Mouse (Mus musculus) frontal cortex, postnatal 25 days (tissue): Measurements from ENCODE around the gene Stk11ip.
A peak's percentile ranks its signal among the peaks of the same experiment; 100 is the strongest.

Source experiments
- DNase-seq, 2 experiments: peaks; one replicate each; pipeline ENCODE4 v3.0.0; 2022; ENCODE audit warnings: low spot score in 2 of 2

Stk11ip gene

GRCm38 (mm10) chr1:75504256-75505045 is 16.9 kb upstream of the Stk11ip start:
- DNase-seq: no peak

DNA sequence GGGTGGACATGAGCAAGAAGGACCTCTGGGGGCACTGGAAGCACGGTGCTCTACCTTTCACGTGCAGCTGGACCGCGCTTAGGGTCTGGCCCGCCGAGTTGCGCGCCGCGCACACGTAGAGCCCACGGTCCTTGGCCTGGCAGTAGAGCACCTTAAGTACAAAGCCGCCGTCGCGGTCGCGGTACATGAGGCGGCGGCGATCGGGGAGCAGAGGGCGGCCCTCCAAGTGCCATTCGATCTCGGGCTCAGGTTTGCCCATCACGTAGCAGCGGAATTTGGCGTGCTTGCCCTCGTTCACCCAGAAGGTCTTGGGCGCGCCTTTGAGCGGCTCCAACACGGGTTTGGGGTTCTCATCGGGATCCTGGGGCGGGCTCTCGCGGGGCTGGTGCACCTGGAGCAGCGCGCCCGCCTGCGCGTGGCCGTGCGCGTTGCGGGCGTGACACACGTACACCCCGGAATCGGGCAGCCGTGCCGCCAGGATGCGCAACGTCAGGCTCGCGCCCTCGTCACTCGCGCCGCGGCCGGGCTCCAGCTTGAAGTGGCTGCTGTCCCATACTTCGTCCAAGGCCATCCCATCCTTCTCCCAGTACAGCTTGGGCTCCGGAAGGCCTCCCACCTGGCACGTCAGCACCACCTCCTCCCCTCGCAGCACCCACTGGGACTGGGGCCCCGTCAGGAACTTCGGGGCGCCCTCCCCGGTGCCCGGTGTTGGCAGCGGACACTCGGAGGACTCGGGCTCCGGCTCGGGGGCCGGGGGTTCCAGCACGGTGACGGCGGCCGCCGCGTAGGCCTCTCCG is 16.0 kb upstream of the Stk11ip start:
- peak; percentile 66 to 69 for DNase-seq

DNA sequence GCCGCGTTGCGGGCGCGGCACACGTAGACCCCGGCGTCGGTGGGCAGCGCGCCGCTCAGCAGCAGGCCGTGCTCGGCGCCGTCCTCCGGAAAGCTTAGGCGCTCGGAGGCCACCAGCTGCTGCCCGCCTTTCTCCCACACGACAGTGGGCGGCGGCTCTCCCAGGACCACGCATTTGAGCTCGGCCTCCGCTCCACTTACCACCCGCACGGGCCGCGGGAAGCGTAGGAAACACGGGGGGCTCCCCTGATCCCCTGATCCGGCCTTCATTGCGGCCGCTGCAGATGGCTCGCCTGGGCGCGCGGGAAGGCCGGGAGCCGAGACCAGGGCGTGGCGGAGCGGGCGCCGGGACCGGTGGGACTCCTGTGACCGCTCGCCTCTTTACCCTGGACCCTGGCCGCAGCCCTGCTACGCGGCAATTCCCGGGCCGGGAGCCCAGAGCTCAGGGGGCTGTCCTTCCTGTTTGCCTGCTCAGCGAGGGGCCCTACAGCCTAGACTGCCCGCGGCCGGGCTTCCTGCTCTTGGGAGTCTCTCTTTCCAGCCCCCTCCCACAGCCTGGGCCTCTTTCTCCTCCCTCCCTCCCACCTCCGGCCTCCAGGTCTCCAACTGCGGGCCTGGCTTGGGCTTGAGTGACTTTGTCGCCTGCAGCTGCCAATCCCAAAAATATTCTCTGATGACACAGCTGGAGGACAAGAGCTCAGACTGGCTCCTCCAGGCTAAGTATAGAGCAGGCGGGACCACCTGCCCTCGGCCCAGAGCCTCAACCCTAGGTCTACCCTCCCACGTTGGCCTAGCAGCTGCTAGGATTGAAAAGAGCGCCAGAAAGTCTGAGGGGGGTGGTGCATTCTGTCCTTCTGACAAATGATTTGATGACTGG is 15.1 kb upstream of the Stk11ip start, which contains the start of gene Obsl1:
TSS of gene Obsl1 (minus strand) at position 497 of the 876 bp plus-strand sequence.
- no peak for DNase-seq

GRCm38 (mm10) chr1:75507006-75507405 is 14.3 kb upstream of the Stk11ip start, which contains the start of gene Inha:
Gene Inha (plus strand): TSS chr1:75507077.
- DNase-seq: no peak

DNA sequence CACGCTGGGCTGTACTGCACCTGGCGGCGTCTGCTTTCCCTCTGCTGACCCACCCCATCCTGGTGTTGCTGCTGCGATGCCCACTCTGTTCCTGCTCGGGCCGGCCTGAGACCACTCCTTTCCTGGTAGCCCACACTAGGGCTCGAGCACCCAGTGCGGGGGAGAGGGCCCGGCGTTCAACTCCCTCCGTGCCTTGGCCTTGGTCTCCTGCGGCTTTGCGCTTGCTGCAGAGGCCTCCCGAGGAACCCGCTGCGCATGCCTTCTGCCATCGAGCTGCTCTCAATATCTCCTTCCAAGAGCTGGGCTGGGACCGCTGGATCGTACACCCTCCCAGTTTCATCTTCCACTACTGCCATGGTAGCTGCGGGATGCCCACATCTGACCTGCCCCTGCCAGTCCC is 11.7 kb upstream of the Stk11ip start:
- no peak for DNase-seq

DNA sequence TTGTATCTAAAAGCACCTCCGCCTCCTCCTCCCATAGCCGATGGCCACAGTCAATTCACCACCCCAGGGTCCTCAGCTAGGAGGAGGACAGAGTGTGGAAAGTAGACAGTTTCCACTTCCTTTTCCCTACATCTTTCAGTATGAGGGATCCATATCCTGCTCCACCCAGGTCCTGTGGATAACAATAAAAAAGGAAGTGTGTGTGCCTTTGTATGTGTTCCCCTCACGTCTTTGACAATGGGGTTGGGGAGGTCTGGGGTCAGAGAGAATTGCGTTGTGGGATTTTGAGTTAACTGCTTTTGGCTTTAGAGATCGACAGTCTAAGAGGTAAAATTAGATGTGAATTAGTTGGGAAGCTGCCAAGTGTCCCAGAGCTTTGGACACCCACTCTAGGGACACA is 11.2 kb upstream of the Stk11ip start:
- no peak for DNase-seq

DNA sequence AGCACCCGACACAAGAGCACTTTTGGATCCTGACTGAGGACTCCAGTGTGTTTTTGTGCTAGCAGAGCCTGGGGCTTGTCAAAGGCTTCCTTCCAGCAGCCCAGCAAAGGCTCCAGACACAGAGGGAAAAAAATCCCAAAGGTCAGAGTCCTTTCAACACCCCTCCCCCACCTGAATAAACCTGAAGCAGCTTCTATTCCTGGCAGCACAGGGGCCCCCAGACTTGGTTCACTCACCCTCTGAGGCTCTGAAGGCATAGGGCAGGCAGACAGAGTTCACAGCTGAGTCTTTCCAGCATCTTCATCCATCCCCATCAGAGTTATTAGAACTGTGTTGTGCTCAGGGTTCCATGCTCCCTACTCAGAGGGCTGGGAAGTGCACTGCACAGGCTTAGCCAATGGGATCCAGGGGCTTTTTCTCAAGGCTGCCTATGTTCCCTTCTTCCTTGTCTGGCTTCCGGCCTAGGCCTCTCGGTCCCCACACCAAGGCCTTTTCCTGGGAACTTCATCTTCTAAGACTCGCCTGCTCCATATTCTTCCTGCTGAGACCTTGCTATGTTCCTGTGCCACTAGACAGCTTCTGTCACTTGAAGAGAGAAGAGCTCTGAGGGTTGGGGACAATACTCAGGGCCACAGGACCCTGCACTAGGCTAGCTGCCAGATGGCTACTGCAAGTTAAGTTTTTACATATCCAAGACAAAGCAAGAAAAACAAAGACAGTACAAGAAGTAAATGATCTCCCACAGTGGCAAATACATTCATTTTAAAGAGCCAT is 9.7 kb upstream of the Stk11ip start:
- no peak for DNase-seq

GRCm38 (mm10) chr1:75512550-75512949 is 8.8 kb upstream of the Stk11ip start:
- no peak for DNase-seq

GRCm38 (mm10) chr1:75516703-75517380 is 4.5 kb upstream of the Stk11ip start:
- no peak for DNase-seq

DNA sequence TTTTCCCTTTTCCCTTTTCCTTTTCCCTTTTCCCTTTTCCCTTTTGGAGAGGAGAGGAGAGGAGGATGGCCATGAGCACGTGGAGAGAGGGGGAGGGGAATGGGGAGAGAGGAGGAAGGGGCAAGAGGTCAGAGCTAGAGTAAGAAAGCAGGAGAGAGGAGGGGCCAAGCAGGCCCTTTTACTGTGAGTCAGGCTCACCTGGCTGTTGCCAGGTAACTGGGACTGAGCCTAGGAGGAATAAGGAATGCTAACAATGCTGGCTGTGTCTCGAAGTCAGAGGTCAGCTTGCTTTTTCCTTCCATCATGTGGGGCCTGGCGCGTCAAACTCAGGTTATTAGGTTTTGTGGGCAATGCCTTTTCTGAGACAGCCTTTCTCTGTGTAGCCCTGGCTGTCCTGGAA is 3.3 kb upstream of the Stk11ip start:
- no peak for DNase-seq

- DNase-seq: no peak
Observed at GRCm38 (mm10) chr1:75518427-75518826, 2.9 kb upstream of the Stk11ip start.

GRCm38 (mm10) chr1:75519576-75519975 is 1.8 kb upstream of the Stk11ip start:
- no peak for DNase-seq

DNA sequence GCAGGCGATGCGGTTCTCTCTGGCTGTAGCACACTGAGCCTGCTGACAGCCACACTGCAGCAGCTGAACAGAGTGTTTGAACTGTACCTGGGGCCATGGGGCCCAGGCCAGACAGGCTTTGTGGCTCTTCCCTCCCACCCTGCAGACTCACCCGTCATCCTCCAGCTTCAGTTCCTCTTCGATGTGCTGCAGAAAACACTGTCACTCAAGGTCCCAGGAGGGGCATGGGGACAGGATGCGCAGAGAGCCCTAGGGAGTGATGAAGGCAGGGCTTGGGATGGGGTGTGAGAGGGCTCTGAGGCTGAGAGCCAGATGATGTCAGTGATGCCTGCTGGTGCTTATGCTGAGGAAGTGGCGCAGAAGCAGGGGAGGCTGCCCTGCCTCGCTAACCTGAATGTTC is 3.4 kb downstream of the Stk11ip start:
- DNase-seq: no peak

DNA sequence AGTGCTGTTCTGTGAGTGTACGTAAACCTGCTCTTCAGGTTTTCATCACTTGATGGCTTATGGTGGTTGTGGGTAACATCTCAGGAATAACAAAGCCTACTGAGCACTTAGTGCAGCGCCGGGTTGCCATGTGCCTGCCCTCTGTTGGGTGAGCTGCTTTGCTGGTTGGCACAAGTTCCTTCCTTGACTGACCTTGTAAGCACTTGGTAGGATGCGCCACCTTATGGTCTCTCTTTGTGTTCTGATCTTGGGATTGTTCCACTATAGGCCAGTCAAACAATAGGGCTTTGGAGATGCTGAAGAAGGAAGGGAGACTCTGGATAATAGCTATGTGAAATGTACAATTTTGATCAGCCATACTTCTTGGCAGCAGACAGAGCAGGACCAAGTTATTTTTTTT is 9.2 kb downstream of the Stk11ip start:
- no peak for DNase-seq

DNA sequence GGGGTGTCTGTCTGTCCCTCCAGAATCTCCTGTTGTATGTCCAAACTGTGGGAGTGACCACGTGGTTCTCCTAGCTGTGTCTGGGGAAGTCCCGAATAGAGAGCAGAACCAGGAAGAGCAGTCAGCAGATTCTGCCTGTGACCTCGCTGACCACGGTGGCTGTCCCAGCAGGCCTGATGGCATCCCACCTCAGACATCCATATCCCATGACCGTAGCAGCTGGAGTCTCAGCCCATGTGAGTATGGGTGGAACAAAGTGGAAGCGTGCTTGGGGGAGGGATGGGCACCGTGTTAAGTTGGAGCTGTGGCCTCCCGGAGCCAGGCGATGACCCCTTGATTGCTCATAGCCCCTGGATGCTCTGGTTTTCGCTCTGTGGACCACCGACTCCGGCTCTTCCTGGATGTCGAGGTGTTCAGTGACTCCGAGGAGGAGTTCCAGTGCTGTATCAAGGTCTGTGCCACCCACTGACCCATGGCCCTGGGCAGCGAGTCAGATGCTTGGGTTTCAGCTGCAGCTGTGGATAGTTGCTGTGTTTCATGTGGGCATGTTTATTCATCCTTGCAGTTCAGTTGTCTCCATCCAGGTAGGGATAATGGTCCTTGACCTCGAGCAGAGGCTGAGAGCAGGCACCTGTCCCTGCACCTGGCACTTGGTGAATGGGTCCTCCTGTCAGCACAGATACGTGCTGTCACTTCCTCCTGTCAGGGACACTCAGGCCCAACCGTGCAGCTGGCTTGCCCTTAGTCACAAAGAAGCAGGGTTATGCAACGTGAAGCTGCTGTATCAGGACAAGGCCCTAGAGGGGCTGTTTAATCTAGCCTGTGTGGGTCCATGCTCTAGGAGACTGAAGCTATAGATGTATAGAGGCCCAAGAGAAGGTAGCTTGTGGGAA is 11.2 kb downstream of the Stk11ip start:
- DNase-seq: no peak

DNA sequence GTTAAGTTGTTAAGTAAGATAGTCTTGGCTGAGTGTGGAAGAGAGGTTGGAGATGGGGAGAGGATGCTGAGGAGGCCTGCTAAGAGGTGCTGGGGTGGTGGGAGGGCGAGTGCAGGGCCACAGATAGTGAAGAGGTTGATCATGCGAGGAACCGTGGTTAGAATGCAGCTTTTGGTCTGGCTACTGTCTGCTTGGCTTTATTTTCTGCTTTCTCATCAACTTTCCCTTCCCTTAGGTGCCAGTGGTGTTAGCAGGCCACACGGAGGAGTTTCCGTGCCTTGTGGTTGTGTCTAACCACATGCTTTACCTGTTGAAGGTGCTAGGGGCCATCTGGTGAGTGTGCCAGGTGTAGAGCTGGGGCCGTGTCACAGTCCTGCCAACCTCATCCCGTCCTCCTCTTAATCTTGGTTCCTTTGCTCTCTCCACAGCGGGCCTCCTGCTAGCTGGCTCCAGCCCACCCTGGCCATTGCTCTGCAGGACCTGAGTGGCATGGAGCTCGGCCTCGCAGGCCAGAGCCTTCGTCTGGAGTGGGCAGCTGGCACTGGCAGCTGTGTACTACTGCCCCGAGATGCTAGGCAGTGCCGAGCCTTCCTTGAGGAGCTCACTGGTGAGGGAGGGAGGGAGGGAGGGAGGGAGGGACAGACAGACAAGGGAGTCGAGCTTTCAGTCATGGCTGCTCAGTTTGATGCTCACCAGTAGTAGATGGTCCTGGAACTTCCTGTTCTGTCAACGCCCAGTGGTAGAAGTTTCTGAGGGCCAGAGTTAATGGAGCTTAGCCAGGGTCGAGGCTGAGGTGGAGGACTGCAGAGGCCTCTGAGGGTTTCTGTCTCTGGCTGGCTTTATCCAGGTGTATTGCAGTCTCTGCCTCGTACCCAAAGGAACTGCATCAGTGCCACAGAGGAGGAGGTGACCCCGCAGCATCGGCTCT is 12.3 kb downstream of the Stk11ip start:
- DNase-seq: no peak

DNA sequence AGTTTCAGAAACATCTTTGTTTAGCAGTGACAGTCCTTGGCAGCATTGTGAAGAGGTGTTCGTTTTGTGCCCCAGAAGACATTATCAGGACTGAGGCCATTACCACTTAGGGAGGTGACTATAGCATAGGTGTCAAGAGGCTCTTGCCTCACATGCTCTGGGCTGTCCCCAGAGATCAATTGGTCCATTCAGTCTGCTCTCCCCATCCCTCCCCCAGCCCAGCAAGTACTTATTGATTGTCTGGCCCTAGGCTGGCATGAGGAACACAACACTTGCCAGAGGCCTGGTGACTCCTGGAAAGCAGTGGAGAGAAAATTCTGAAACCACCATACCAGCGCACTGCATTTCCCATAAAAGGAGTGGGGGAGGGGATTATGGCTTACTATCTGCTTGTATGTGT is 16.3 kb downstream of the Stk11ip start:
- no peak for DNase-seq

GRCm38 (mm10) chr1:75538597-75539190 is 17.4 kb downstream of the Stk11ip start:
- DNase-seq: no peak
